Mouse (Mus musculus): ENCODE results near the gene Gas2l2. TPM values are rescaled to one million over a fixed set of nuclear protein-coding genes. Genes with fewer than 3 reads are reported as not detected.
A peak's percentile ranks its signal among the peaks of the same experiment; 100 is the strongest.

Gene Gas2l2
- total RNA-seq, 4 experiments from 2014 or later: 0.43 to 0.56 (median 0.48) TPM

- DNase-seq (ENCODE audit: low spot score in 2 of 2): no peak
Measured at GRCm38 (mm10) chr11:83443824-83444223, 14.6 kb upstream of the Gas2l2 start.

- DNase-seq (ENCODE audit: low spot score in 2 of 2): peak; percentile 61 to 82
Measured at GRCm38 (mm10) chr11:83442596-83443267, 13.5 kb upstream of the Gas2l2 start.

DNA sequence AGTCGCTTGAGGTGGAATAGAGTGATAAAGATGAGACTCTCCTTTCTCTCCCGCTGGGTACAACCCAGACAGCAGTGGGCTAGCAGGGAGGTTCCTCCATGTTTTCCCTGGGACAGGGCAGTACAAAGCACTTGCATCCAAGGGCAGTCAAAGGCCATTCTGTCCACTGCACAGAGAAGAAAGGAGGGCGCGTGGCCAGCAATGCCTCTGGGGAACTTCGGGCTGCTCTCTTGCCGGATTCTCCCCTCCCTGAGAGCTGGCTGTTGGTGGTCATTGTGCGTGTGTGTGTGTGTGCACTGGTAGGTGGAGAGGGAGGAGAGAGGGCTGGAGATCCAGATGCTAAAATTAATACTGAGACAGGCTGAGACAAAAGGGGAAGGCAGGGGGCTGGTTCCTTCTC, 12.0 kb upstream of the Gas2l2 start:
- DNase-seq (ENCODE audit: low spot score in 2 of 2): no peak

DNA sequence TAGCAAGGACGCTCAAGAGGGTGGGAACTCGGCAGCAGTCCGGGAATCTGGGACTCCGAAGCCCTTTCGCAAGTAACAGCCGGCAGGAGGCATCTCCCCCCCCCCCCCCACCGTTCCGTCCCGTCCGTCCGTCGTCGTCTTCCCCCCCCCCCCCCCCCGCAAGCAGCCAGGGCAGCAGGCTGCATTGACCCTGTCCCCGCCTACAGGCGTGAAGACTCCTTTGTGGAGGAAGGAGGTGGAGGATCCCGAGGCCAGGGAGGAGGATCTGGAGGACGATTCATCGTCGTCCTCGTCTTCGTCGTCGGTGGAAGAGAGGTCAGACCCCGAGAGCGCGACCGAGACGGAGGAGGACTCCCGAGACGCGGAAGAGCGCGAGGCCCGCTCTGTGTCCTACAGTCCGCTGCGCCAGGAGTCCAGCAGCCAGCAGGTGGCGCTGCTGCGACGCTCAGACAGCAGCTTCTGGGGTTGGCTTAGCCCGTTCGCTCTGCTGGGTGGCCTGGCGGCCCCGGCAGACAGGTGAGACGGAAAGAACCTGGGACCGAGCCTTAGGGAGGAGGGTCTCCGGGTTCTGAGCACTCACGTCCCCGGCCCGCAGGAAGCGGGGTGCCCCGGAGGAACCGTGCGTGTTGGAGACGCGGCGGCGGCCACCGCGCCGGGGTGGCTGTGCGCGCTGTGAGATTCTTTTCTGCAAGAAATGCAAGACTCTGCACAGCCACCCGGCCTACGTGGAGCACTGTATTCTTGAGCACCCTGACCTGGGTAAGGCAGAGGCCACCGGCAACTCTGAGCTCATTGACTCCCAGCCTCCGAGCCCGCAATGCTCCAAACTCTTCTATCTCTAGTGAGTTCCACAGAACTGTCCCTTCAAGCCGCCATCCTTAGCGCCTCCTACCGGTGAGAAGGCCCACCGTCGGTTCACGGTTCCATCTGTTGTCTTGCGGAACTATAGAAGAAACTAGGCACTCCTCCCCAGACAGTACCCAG, 11.1 kb upstream of the Gas2l2 start:
- DNase-seq (ENCODE audit: low spot score in 2 of 2): peak; percentile 71 to 90

- no peak for DNase-seq (ENCODE audit: low spot score in 2 of 2)
Measured at GRCm38 (mm10) chr11:83439426-83440060, 10.3 kb upstream of the Gas2l2 start.

- DNase-seq (ENCODE audit: low spot score in 2 of 2): no peak
Measured at GRCm38 (mm10) chr11:83437377-83437776, 8.1 kb upstream of the Gas2l2 start, which contains the start of gene 1700020L24Rik. Gene 1700020L24Rik, plus strand, starts transcription at chr11:83437677.

GRCm38 (mm10) chr11:83432533-83432932, 3.3 kb upstream of the Gas2l2 start:
- no peak for DNase-seq (ENCODE audit: low spot score in 2 of 2)

GRCm38 (mm10) chr11:83426964-83427363, 2.3 kb downstream of the Gas2l2 start:
- DNase-seq (ENCODE audit: low spot score in 2 of 2): no peak

GRCm38 (mm10) chr11:83424681-83425080, 4.6 kb downstream of the Gas2l2 start:
- DNase-seq (ENCODE audit: low spot score in 2 of 2): peak in 1 of 2 experiments; percentile 81

GRCm38 (mm10) chr11:83421305-83421704, 8.0 kb downstream of the Gas2l2 start:
- DNase-seq (ENCODE audit: low spot score in 2 of 2): no peak

GRCm38 (mm10) chr11:83420338-83420737, 8.9 kb downstream of the Gas2l2 start:
- DNase-seq (ENCODE audit: low spot score in 2 of 2): no peak

GRCm38 (mm10) chr11:83418566-83418965, 10.7 kb downstream of the Gas2l2 start:
- DNase-seq (ENCODE audit: low spot score in 2 of 2): peak in 1 of 2 experiments; percentile 66

DNA sequence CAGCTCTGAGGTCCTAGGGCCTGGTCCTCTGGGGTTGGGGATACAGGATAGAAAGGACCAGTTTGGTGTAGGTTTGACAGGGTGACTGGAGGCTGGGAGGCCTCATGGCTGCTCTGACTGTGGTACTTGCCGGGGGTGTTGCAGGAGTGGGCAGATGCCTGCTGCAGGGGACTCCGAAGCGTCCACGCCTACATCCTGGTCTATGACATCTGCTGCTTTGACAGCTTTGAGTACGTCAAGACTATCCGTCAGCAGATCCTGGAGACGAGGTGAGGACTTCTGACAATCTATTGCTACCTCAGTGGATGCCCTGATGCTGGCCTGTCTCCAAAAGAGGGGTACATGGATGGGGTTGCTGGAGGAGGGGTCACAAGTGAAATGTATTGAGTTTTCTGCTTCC, 11.5 kb downstream of the Gas2l2 start:
- peak in 1 of 2 experiments; percentile 45 for DNase-seq (ENCODE audit: low spot score in 2 of 2)

DNA sequence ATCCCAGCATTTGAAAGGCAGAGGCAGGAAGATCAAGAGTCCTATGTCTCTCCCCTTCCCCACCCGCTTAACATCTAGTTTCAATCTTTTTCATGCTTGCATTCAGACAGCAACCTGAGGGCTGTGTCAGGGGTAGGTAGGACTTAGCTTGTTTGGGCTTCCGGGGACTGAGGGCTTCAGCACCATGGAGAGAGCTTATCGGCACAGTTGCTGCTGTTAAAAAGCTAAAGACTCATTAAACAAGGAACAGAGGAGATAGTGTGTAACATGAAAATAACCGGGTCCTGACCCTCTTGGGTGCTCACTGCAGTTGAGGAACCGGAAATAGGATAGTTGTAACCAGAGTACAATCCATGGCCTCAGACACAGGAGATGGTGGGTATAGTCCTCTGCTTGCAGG, 12.2 kb downstream of the Gas2l2 start:
- no peak for DNase-seq (ENCODE audit: low spot score in 2 of 2)

DNA sequence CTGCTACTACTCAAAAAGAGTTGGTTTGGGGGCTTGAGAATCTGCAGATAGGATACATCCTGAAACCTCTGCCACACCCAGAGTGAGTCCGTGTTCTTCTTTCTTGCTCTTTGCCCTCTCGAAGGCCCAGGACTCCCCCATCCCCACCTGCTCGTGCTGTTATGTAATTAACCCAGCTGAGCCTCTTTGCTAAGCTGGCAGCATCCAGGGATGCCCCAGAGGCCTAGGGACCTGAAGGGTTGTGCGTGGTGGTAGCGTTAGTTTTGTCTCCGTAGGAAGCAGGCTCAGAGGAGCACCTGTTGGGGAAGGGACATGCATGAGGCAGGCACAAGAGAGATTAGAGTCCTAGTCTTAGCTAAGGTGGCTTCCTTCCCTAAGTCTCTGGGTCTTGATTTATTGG, 18.7 kb downstream of the Gas2l2 start:
- no peak for DNase-seq (ENCODE audit: low spot score in 2 of 2)

- DNase-seq (ENCODE audit: low spot score in 2 of 2): no peak
Measured at GRCm38 (mm10) chr11:83409792-83410291, 19.4 kb downstream of the Gas2l2 start.

DNA sequence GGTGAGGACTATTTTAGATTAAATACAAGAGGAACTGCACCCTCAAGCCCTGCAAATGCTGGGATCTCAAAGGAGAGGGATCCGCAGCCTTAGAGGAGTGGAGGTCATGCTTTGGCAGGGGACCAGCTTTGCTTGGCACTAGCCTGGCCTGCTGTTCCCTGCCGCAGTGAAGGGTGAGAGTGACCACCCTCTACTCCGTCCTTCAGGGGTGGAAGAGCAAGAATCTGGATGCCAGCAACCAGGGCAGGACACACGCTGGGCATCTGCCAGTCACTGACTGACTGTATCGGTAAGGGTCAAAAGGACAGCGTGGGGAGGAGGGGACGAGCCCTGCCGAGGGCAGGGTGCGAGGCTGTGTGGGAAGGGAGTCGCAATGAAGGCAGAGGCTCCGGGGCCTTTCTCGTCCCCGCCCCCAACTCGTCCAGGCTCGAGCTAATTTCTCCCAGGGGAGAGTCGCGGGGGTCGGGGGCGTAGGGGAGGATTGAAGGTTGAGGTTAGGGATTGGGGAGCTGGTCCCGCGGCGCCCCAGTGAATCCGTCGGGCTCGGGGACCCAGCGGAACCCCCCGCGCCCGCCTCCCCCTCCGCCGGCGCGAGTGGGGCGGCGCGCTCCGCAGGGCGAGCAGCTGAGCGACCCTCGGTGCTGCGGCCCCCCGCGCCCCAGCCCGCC, 20.0 kb downstream of the Gas2l2 start, which contains the start of gene Rasl10b:
TSS of gene Rasl10b (plus strand) at position 51 of the 668 bp plus-strand sequence.
- no peak for DNase-seq (ENCODE audit: low spot score in 2 of 2)

- no peak for DNase-seq (ENCODE audit: low spot score in 2 of 2)
Measured at GRCm38 (mm10) chr11:83408242-83408641, 21.0 kb downstream of the Gas2l2 start.

DNA sequence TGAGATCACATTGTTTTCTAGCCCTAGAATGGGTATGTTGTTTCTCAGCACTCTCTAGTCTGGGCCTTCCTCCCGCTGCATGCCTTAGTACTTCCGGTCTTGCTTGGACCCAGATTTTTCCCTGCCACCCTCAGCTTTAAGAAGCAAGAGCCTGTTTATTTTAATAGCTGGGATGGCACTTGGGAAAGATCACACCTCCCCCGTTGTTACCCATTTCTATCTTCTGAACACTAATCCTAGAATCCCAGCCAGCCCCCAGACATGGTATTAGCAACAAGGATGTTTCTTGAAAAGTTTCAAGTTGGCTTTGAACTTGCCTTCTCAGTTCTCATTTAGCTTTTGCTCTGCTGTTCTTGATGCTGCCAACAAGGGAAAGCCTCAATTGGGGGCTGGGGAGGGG, 22.9 kb downstream of the Gas2l2 start:
- DNase-seq (ENCODE audit: low spot score in 2 of 2): no peak

GRCm38 (mm10) chr11:83403787-83404186, 25.5 kb downstream of the Gas2l2 start:
- DNase-seq (ENCODE audit: low spot score in 2 of 2): no peak

DNA sequence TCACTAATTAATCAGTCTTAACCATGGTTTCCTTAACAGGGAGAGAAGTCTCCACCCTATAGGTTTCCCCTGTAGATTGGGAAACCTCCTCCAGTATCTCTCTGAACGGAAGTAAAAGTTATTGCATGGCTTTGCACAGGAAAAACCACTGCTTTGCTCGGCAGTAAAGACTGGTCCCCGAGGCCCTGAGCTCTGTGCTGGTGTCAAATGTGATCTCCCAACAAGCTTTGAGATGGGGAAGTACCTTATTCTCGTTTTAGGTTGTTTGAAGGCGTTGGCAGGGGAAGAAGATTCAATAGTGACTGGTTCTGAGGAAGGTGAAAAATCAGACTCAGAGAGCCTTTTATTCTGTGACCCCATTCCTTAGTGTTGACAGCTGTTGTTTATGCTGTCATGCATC, 30.5 kb downstream of the Gas2l2 start:
- no peak for DNase-seq (ENCODE audit: low spot score in 2 of 2)
